ENCODE assay signal across 12 mouse cellular contexts in the genomic region with DNA sequence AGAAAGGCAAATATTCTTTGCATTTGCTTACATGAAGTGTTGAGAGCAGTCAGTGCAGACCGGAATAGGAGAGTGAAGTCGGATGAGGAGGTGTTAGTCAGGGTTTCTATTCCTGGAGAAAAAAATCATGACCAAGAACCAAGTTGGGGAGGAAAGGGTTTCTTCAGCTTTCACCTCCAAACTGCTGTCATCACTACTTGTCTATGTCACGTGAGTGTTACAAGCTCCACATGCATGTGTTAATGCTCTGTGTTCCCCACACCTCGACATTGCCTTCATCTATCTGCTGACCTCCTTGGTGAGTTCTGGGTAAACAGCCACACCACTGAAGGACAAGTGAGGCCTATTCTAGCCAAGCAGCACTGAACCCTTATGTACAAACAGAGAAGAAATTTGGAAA.
"Had no signal": no experiment of that assay in that cellular context is flagged by ENCODE, and none has a peak within 500 bp of the region (broad histone marks: within the 10 kb centered on the region; RNA-seq: fewer than 3 reads in every experiment).

No protein-coding gene starts in this region.

- H3K4me3 ChIP-seq: left cerebral cortex, adult 2 months; limb, embryonic 10.5 days; liver, embryonic 15.5 days; neural tube, embryonic 12.5 days had no signal

- H3K27ac ChIP-seq: left cerebral cortex, adult 2 months; limb, embryonic 10.5 days; liver, embryonic 15.5 days; neural tube, embryonic 12.5 days; stomach, postnatal 0 days had no signal

- H3K4me1 ChIP-seq: limb, embryonic 10.5 days; liver, embryonic 15.5 days; neural tube, embryonic 12.5 days had no signal

- H3K9ac ChIP-seq: liver, embryonic 15.5 days; neural tube, embryonic 12.5 days had no signal

- H3K9me3 ChIP-seq: limb, embryonic 10.5 days; liver, embryonic 15.5 days; neural tube, embryonic 12.5 days had no signal

- H3K27me3 ChIP-seq: liver, embryonic 15.5 days; neural tube, embryonic 12.5 days had no signal

- ATAC-seq: lung, postnatal 0 days had no signal

- DNase-seq: kidney, postnatal 14 days; lung, adult 2 months; lung, postnatal 36 days; midbrain, embryonic 14.5 days; thymus, postnatal 4 days had no signal

- H3K4me2 ChIP-seq: liver, embryonic 11.5 days; liver, embryonic 15.5 days; neural tube, embryonic 12.5 days had no signal

- H3K36me3 ChIP-seq: limb, embryonic 10.5 days; liver, embryonic 15.5 days; neural tube, embryonic 12.5 days had no signal
